Mouse (Mus musculus) lung, postnatal 4 days (tissue): ENCODE measurements around the gene Fscn2.

ENCODE experiments used
- DNase-seq, 2 experiments: peaks; one replicate each; pipeline ENCODE4 v3.0.0; 2021

Fscn2 gene

DNA sequence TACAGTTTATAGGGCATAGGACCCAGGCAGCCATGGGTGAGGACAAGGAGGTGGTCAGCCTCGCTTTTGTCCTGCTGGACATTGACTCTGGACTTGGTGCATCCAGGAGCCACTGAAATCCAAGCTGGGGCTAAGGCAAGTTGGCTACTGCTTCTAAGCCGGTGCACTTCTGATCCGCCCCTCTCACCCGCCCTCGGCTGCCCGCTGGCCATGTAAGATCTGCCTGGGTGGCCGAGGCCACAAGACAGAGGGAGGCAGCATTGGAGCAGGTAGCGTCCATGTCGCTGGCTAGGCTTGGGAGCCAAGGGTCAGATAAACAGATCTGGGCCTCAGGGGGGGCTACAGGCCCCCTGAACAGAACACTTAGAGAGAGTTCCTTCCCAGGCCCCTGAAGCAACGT is at the start of gene Fscn2:
TSS of gene Fscn2 (plus strand) at position 240 of the 400 bp plus-strand sequence.
- DNase-seq: peak in 1 of 2 experiments; percentile 16

- DNase-seq: peak; percentile 64 to 85
Observed at GRCm38 (mm10) chr11:120311561-120311960, 49.8 kb upstream of the Fscn2 start.

- DNase-seq: no peak
Observed at GRCm38 (mm10) chr11:120312069-120312468, 49.3 kb upstream of the Fscn2 start.

- DNase-seq: no peak
Observed at GRCm38 (mm10) chr11:120313906-120314685, 47.2 kb upstream of the Fscn2 start.

GRCm38 (mm10) chr11:120314721-120315415 is 46.5 kb upstream of the Fscn2 start:
- DNase-seq: peak in 1 of 2 experiments; percentile 21

DNA sequence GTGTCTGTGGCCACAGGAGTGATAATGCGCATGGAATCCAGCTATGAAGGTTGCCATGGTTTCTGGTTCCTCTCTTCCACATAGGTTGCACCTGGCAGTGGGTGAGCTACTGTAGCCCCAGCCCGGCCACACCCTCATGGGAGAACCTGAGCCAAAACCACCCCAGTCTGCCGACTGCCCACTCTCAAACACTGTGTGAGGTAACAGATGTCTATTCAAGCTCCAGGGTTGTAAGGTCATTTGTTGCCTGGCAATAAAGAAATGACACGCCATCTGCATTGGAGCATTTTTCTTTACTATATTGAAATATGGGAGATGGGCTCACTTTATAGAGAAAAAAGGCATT is 45.9 kb upstream of the Fscn2 start:
- DNase-seq: peak in 1 of 2 experiments; percentile 38

DNA sequence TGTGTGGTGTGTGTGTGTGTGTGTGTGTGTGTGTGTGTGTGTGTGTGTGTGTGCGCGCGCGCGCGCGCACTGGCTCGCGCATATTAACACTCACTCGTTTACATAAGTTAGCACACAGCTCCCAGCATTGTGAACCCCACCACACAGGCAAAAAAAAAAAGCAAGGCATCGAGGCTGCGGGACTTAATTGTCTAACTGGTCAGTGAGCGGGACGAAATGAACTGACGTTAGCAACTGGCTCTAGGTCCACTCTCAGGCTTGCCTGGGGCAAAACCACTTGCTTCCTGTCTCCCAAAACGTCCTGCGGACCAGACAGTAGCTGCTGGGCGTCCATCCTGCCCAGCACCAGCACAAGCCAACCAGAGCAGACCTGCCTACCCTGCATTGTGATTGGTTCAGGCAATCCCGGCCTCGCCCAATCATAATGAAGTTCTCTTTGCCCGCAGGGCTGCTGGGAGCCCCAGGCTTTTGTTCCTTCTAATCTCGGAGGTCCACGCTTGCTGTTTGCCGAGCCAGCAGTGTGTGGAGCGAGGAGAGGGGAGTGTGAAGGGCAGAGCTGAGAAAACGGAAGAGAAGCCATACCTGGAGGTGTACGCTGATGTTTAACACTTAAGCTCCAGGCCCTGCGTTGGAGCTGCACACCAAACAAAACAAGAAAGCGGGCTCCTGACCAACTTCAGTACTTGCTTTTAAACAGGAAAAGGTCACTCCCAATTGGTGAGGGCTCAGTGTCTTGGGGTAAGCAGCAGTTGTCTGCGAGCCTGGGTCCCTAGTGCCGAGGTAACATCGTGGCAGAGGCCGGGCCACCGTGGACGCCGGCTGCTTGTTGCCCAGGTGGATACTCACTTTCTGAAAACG is 45.3 kb upstream of the Fscn2 start:
- peak; percentile 93 to 96 for DNase-seq

DNA sequence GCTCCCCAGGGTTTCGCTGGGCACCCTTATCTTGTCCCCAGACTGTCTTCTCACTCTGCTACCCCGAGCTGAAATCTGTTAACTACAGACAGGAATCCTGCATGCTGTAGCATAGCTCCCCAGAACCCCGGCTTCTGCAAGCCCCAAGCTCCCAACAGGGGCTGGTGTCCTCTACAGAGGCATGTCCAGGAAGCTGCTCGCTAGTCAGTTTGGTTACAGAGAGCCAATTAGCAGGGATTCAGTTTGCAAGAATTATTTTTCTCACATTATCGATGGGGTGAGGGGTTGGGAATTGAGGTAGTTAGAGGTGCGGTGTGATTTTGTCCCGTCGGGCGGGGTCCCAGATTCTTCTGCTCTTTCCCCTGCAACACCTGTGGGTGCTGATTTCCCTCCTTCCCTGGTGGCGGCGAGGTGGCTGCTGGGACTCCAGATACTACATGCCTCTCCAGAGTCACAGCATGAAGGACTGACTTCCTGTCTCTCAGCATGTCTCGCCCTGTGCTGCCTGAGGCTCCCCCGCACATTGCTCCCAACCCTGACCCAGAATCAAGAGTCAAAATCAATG is 44.6 kb upstream of the Fscn2 start:
- peak; percentile 50 to 58 for DNase-seq

- DNase-seq: peak in 1 of 2 experiments; percentile 15
Observed at GRCm38 (mm10) chr11:120317456-120317855, 43.9 kb upstream of the Fscn2 start.

DNA sequence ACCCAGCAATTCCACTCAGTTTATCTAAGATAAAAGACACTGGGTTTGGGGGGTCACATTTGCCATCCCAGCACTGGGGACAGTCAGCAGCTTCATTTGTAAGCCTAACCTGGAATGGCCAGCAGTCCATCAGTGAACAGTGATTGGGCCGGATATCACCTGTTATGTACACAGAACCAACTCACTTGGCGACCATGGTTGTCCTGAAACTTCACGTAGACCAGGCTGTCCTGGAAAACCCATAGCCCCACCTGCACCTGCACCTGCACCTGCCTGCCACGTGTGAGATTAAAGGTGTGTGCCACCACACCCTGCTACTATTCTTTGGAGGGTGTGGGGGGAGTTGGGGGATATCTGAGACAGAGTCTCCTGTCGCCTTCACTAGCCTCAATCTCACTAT is 42.0 kb upstream of the Fscn2 start:
- peak in 1 of 2 experiments; percentile 16 for DNase-seq

- peak in 1 of 2 experiments; percentile 13 for DNase-seq
Observed at GRCm38 (mm10) chr11:120320156-120320555, 41.2 kb upstream of the Fscn2 start.

- DNase-seq: peak in 1 of 2 experiments; percentile 15
Observed at GRCm38 (mm10) chr11:120335431-120336021, 25.8 kb upstream of the Fscn2 start.

GRCm38 (mm10) chr11:120337447-120337846 is 23.9 kb upstream of the Fscn2 start:
- DNase-seq: peak in 1 of 2 experiments; percentile 16

DNA sequence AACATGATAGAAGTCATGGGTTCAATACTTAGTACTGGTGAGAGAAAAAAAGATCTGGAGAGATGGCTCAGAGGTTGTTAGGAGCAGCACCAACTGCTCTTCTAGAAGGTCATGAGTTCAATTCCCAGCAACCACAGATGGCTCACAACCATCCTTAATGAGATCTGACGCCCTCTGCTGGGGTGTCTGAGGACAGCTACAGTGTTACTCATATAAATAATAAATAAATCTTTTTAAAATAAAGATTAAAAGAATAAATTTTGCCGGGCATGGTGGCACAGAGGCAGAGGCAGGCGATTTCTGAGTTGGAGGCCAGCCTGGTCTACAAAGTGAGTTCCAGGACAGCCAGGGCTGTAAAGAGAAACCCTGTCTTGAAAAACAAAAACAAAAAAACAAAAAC is 22.5 kb upstream of the Fscn2 start:
- peak in 1 of 2 experiments; percentile 6 for DNase-seq

DNA sequence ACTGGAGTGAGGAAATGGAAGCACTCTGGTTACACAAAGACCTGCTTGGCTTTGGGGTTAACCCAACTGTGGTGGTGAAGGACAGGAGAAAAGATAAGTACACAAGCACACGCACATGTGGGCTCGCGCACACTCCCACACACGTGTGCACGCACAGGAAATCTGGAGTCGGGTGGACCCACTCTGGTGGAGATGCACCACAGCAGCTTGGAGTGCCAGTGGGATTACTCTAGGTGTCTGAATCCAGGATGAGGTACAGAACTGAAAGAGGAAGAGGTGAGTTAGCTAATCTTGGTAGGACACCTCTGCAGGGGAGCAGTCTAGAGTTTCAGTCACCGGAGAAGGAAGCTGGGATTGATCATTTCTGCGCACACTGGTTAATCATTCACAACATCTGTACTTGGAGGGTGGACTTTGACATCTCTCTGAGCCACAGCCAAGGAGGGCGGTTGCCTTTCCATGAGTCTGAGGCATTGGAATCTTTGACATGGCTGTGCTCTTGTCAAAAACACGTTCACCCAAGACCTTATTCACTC is 21.3 kb upstream of the Fscn2 start:
- DNase-seq: peak in 1 of 2 experiments; percentile 23

DNA sequence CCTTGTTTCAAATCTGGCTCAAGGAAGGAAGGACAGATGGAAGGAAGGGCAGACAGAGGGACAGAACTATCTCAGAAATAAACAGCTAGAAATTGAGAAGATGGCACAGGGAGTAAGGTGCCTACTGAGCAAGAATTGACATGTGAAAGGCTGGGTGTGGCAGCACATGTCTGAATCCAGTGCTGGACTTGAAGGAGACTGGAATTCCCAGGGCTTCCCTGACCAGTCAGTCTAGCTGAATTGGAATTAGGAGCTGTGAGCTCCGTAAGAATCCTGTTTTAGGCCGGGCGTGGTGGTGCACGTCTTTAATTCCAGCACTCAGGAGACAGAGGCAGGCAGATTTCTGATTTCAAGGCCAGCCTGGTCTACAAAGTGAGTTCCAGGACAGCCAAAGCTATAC is 19.7 kb upstream of the Fscn2 start:
- DNase-seq: peak in 1 of 2 experiments; percentile 11

DNA sequence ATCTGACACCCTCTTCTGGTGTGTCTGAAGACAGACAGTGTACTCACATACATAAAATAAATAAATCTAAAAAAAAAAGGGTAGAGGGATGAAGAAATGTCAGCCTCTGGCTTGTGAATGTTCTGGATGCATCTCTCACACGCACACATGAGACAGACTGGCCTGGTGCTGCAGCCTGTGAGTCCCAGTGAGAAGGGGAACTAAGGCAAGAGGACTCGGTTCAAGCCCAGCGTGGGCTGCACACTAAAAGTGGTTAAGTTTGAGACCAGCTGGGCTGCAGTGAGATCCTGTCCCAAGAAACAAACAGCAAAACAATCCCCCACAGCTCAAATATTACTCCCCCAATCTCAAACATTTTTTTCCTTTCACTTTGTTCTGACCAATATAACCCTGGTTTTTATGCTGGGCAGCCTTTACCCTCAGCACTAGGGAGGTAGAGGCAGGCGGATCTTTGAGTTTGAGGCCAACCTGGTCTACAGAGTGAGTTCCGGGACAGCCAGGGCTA is 18.6 kb upstream of the Fscn2 start:
- peak in 1 of 2 experiments; percentile 14 for DNase-seq

DNA sequence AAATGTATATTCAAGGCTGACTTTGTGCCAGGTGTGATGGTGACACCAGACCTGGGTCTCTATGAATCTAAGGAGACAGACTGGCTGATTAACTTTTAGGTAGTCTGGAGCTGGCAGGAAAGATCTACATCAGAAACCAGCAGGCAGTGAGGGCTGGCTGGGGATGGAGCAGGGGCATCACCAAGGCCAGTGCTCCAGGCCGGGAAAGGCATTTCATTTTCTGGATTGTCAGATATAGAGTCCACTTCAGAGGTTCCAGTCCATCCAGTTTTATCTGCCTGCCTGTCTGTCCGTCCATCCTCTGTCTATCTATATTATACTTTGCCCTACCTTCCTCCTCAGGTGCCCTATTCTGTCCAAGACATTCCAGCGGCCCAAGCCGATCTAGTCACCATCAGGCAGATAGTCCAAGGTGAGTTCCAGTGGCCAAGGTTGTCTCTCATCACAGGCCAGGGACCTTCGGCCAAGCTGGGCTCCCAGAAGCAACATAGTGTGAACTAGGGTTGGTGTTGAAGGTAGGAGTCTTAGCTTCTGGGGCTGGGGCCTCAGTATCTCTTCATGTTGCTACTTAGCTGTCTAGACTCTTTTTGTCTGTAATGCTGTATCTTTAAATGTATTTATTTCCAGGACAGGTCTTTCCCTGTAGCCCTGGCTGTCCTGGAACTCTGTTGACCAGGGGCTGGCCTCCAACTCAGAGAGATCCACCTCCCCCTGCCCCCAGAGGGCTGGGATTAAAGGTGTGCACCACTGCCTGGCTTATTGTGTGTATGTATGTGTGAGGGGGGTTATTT is 17.6 kb upstream of the Fscn2 start:
- DNase-seq: peak; percentile 23 to 25

GRCm38 (mm10) chr11:120344310-120344920 is 16.9 kb upstream of the Fscn2 start:
- peak; percentile 6 to 21 for DNase-seq

DNA sequence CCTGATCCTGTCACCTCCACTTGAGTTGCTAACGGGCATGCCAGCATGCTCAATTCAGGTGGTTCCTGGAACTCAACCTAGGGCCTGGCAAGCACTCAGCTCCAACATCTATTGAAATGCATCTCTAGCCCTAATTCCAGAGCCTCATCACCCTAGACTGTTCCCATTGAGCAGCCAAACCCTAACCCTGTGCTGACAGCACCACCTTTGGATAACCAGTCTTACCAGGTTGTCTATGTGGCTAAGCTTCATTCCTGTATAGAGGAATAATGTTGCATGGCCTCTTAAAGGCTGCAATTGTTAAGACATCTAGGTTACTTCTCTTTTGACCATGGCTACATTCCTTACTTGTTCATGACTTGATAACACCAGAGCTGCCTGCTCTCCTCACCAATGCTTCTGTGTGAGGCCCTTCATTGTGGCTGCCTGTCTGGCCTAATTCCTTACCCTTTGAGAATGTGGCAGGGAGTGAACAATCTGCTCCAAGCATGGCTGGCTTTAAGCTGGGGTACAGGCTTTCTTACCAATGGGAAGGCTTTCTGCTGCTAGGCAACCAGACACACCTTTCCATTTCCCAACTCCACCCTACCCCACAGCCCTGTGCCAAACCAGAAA is 16.2 kb upstream of the Fscn2 start:
- peak; percentile 24 to 34 for DNase-seq
